Mouse (Mus musculus): Measurements from ENCODE around the gene Aptx.

Gene Aptx

GRCm38 (mm10) chr4:40702797-40703709 lies at the start of gene Aptx:
Gene Aptx (minus strand): TSS chr4:40703194.
- peak; percentile 96 for DNase-seq

- no peak for DNase-seq
Observed at GRCm38 (mm10) chr4:40735351-40735750, 32.4 kb upstream of the Aptx start.

GRCm38 (mm10) chr4:40731262-40731661 lies 28.3 kb upstream of the Aptx start:
- no peak for DNase-seq

GRCm38 (mm10) chr4:40727247-40727646 lies 24.3 kb upstream of the Aptx start:
- no peak for DNase-seq

GRCm38 (mm10) chr4:40725554-40725953 lies 22.6 kb upstream of the Aptx start:
- no peak for DNase-seq

- DNase-seq, result no peak
Observed at GRCm38 (mm10) chr4:40725141-40725540, 22.1 kb upstream of the Aptx start.

- DNase-seq, result peak; percentile 84
Observed at GRCm38 (mm10) chr4:40722687-40723460, 19.9 kb upstream of the Aptx start.

- DNase-seq, result peak; percentile 99
Observed at GRCm38 (mm10) chr4:40722011-40722666, 19.1 kb upstream of the Aptx start, which contains the start of gene Dnaja1. Gene Dnaja1 (plus strand): TSS chr4:40722150.

- DNase-seq, result peak; percentile 45
Observed at GRCm38 (mm10) chr4:40720910-40721309, 17.9 kb upstream of the Aptx start.

GRCm38 (mm10) chr4:40717141-40717540 lies 14.1 kb upstream of the Aptx start:
- no peak for DNase-seq

- DNase-seq, result no peak
Observed at GRCm38 (mm10) chr4:40703710-40704275, 799 bp upstream of the Aptx start.

- DNase-seq, result no peak
Observed at GRCm38 (mm10) chr4:40701796-40702195, 1.2 kb downstream of the Aptx start.

GRCm38 (mm10) chr4:40700216-40700615 lies 2.8 kb downstream of the Aptx start:
- DNase-seq, result no peak

- DNase-seq, result no peak
Observed at GRCm38 (mm10) chr4:40697059-40697458, 5.9 kb downstream of the Aptx start.

- no peak for DNase-seq
Observed at GRCm38 (mm10) chr4:40691100-40691499, 11.9 kb downstream of the Aptx start.

- no peak for DNase-seq
Observed at GRCm38 (mm10) chr4:40683306-40683705, 19.7 kb downstream of the Aptx start.

- no peak for DNase-seq
Observed at GRCm38 (mm10) chr4:40682359-40682758, 20.6 kb downstream of the Aptx start.

GRCm38 (mm10) chr4:40681908-40682307 lies 21.1 kb downstream of the Aptx start:
- DNase-seq, result peak; percentile 35

GRCm38 (mm10) chr4:40680250-40680860 lies 22.6 kb downstream of the Aptx start:
- peak; percentile 49 for DNase-seq

GRCm38 (mm10) chr4:40677132-40677531 lies 25.9 kb downstream of the Aptx start:
- no peak for DNase-seq

- DNase-seq, result no peak
Observed at GRCm38 (mm10) chr4:40676338-40676737, 26.7 kb downstream of the Aptx start.

- no peak for DNase-seq
Observed at GRCm38 (mm10) chr4:40673526-40673925, 29.5 kb downstream of the Aptx start.
